Mouse (Mus musculus): ENCODE data around the gene Gm42417.

DNA sequence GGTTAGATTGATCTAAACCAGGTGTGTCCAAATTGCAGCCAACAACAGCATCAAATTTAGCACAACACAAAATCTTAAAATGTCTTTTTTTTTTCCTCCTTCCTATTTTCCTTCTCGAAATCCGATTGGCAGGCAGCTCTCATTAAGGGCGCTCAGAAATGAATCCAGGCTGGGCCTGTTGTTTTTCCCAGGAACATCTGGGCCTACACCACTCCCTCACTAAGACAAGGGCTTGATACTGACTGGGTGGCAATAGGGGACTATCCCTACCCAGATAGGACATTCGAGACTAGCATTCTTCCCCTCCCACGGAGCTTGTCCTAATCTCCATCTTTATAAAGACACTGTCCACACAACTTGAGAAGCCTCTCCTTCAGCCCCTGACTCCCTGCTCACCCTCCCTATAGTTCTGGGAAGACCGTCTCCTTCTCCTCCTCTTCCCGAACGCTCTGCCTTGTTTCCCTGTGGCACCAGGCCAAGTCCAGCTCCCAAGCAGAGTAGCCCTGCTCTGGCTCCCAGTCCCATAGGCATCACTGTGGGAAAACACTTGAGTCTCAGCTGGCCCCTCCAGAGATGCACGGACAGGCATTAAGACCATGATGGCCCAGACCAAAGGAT is 8.9 kb upstream of the Gm42417 start:
- TF ChIP-seq CTCF (IDR thresholded peaks at IDR 0.05; ENCODE audit: low read depth) (no peak), EP300 (IDR thresholded peaks at IDR 0.05; ENCODE audit: low read depth) (no peak)
